Mouse (Mus musculus): ENCODE data around the gene Apbb1. TPM values are rescaled to one million over a fixed set of nuclear protein-coding genes. Genes with fewer than 3 reads are reported as not detected.

The Apbb1 gene
- polyA plus RNA-seq (2012; rRNA removed) = 35.4 and 46.2 TPM in 2 replicates

- Histone ChIP-seq H3K4me3 (ENCODE audit: insufficient read depth, low read depth, low read length) (peak within 1 kb of the TSS; percentile 69), H3K4me1 (ENCODE audit: control insufficient read depth, insufficient read depth, low read length) (no peaks in the 10 kb centered on the region), H3K27ac (ENCODE audit: insufficient read depth, low read depth, low read length) (peak within 1 kb of the TSS; percentile 29; the same call in 1 of the 2 replicates), H3K36me3 (ENCODE audit: control insufficient read depth, insufficient read depth, low read length) (no peaks in the 10 kb centered on the region), H3K27me3 (replicated peaks; ENCODE audit: control insufficient read depth, insufficient read depth, low read length) (no peaks in the 10 kb centered on the region)
- TF ChIP-seq POLR2A (IDR thresholded peaks at IDR 0.05; ENCODE audit: low read depth, low read length) = no peak
- TF ChIP-seq CTCF (conservative IDR thresholded peaks at IDR 0.05; ENCODE audit: insufficient read depth, insufficient read length, low read depth, low read length) = no peak
- under 1% methylated on average over 53 of the region's 54 CpGs for WGBS
- DNase-seq = peak; percentile 78
These were observed at the start of gene Apbb1 for GRCm38 (mm10) chr7:105581094-105581703. TSS of gene Apbb1 (minus strand) at chr7:105581653.

GRCm38 (mm10) chr7:105628633-105629032, 47.2 kb upstream of the Apbb1 start:
- Histone ChIP-seq H3K4me1 (ENCODE audit: control insufficient read depth, insufficient read depth, low read length) (peaks cover 15% of the 10 kb centered on the region), H3K36me3 (ENCODE audit: control insufficient read depth, insufficient read depth, low read length) (no peaks in the 10 kb centered on the region), H3K27me3 (replicated peaks; ENCODE audit: control insufficient read depth, insufficient read depth, low read length) (no peaks in the 10 kb centered on the region), H3K4me3 (ENCODE audit: insufficient read depth, low read depth, low read length) (no peak overlapping the region), H3K27ac (ENCODE audit: insufficient read depth, low read depth, low read length) (peak overlapping the region; percentile 54)
- TF ChIP-seq CTCF (conservative IDR thresholded peaks at IDR 0.05; ENCODE audit: insufficient read depth, insufficient read length, low read depth, low read length) = no peak
- TF ChIP-seq POLR2A (IDR thresholded peaks at IDR 0.05; ENCODE audit: low read depth, low read length) = no peak
- 23% methylated on average over 3 of the region's 3 CpGs for WGBS
- peak; percentile 85 for DNase-seq

- H3K4me1 ChIP-seq (ENCODE audit: control insufficient read depth, insufficient read depth, low read length) = peaks cover 9% of the 10 kb centered on the region
- no peaks in the 10 kb centered on the region for H3K36me3 ChIP-seq (ENCODE audit: control insufficient read depth, insufficient read depth, low read length)
- H3K4me3 ChIP-seq (ENCODE audit: insufficient read depth, low read depth, low read length) = no peak overlapping the region
- DNase-seq = no peak
- no peaks in the 10 kb centered on the region for H3K27me3 ChIP-seq (replicated peaks; ENCODE audit: control insufficient read depth, insufficient read depth, low read length)
- no peak overlapping the region for H3K27ac ChIP-seq (ENCODE audit: insufficient read depth, low read depth, low read length)
- TF ChIP-seq POLR2A (IDR thresholded peaks at IDR 0.05; ENCODE audit: low read depth, low read length) (no peak), CTCF (conservative IDR thresholded peaks at IDR 0.05; ENCODE audit: insufficient read depth, insufficient read length, low read depth, low read length) (no peak)
- 49% methylated on average over 6 of the region's 6 CpGs for WGBS
These were observed 43.9 kb upstream of the Apbb1 start for GRCm38 (mm10) chr7:105625397-105625796.

GRCm38 (mm10) chr7:105621646-105622292, 40.3 kb upstream of the Apbb1 start:
- Histone ChIP-seq H3K4me1 (ENCODE audit: control insufficient read depth, insufficient read depth, low read length) (0 out of 2 replicates have a peak, but pooled peaks cover 4% of the 10 kb centered on the region), H3K27ac (ENCODE audit: insufficient read depth, low read depth, low read length) (no peak overlapping the region), H3K27me3 (replicated peaks; ENCODE audit: control insufficient read depth, insufficient read depth, low read length) (no peaks in the 10 kb centered on the region), H3K4me3 (ENCODE audit: insufficient read depth, low read depth, low read length) (no peak overlapping the region), H3K36me3 (ENCODE audit: control insufficient read depth, insufficient read depth, low read length) (no peaks in the 10 kb centered on the region)
- TF ChIP-seq CTCF (conservative IDR thresholded peaks at IDR 0.05; ENCODE audit: insufficient read depth, insufficient read length, low read depth, low read length) (no peak), POLR2A (IDR thresholded peaks at IDR 0.05; ENCODE audit: low read depth, low read length) (no peak)
- DNase-seq = no peak
- 51% methylated on average over 8 of the region's 8 CpGs for WGBS

GRCm38 (mm10) chr7:105621053-105621452, 39.6 kb upstream of the Apbb1 start:
- Histone ChIP-seq H3K27me3 (replicated peaks; ENCODE audit: control insufficient read depth, insufficient read depth, low read length) (no peaks in the 10 kb centered on the region), H3K27ac (ENCODE audit: insufficient read depth, low read depth, low read length) (no peak overlapping the region), H3K36me3 (ENCODE audit: control insufficient read depth, insufficient read depth, low read length) (no peaks in the 10 kb centered on the region), H3K4me1 (ENCODE audit: control insufficient read depth, insufficient read depth, low read length) (0 out of 2 replicates have a peak, but pooled peaks cover 4% of the 10 kb centered on the region), H3K4me3 (ENCODE audit: insufficient read depth, low read depth, low read length) (no peak overlapping the region)
- no peak for TF ChIP-seq POLR2A (IDR thresholded peaks at IDR 0.05; ENCODE audit: low read depth, low read length)
- TF ChIP-seq CTCF (conservative IDR thresholded peaks at IDR 0.05; ENCODE audit: insufficient read depth, insufficient read length, low read depth, low read length) = no peak
- DNase-seq = no peak
- WGBS = 77% methylated on average over 4 of the region's 4 CpGs

GRCm38 (mm10) chr7:105619701-105620100, 38.2 kb upstream of the Apbb1 start:
- Histone ChIP-seq H3K36me3 (ENCODE audit: control insufficient read depth, insufficient read depth, low read length) (no peaks in the 10 kb centered on the region), H3K27ac (ENCODE audit: insufficient read depth, low read depth, low read length) (no peak overlapping the region)
- 46% methylated on average over 3 of the region's 3 CpGs for WGBS

GRCm38 (mm10) chr7:105617810-105618209, 36.4 kb upstream of the Apbb1 start:
- DNase-seq = no peak
- Histone ChIP-seq H3K4me1 (ENCODE audit: control insufficient read depth, insufficient read depth, low read length) (0 out of 2 replicates have a peak, but pooled peaks cover 4% of the 10 kb centered on the region), H3K4me3 (ENCODE audit: insufficient read depth, low read depth, low read length) (no peak overlapping the region), H3K27ac (ENCODE audit: insufficient read depth, low read depth, low read length) (no peak overlapping the region), H3K36me3 (ENCODE audit: control insufficient read depth, insufficient read depth, low read length) (no peaks in the 10 kb centered on the region; the same call in 1 of the 2 replicates), H3K27me3 (replicated peaks; ENCODE audit: control insufficient read depth, insufficient read depth, low read length) (no peaks in the 10 kb centered on the region)
- no peak for TF ChIP-seq POLR2A (IDR thresholded peaks at IDR 0.05; ENCODE audit: low read depth, low read length)
- no peak for TF ChIP-seq CTCF (conservative IDR thresholded peaks at IDR 0.05; ENCODE audit: insufficient read depth, insufficient read length, low read depth, low read length)
- 97% methylated on average over 22 of the region's 22 CpGs for WGBS

More at GRCm38 (mm10) chr7:105619701-105620100, 38.2 kb upstream of the Apbb1 start:
- TF ChIP-seq CTCF (conservative IDR thresholded peaks at IDR 0.05; ENCODE audit: insufficient read depth, insufficient read length, low read depth, low read length) (no peak), POLR2A (IDR thresholded peaks at IDR 0.05; ENCODE audit: low read depth, low read length) (no peak)
- DNase-seq = peak; percentile 51
- 0 out of 2 replicates have a peak, but pooled peaks cover 4% of the 10 kb centered on the region for H3K4me1 ChIP-seq (ENCODE audit: control insufficient read depth, insufficient read depth, low read length)
- H3K27me3 ChIP-seq (replicated peaks; ENCODE audit: control insufficient read depth, insufficient read depth, low read length) = no peaks in the 10 kb centered on the region
- H3K4me3 ChIP-seq (ENCODE audit: insufficient read depth, low read depth, low read length) = no peak overlapping the region
